In the genomic region with DNA sequence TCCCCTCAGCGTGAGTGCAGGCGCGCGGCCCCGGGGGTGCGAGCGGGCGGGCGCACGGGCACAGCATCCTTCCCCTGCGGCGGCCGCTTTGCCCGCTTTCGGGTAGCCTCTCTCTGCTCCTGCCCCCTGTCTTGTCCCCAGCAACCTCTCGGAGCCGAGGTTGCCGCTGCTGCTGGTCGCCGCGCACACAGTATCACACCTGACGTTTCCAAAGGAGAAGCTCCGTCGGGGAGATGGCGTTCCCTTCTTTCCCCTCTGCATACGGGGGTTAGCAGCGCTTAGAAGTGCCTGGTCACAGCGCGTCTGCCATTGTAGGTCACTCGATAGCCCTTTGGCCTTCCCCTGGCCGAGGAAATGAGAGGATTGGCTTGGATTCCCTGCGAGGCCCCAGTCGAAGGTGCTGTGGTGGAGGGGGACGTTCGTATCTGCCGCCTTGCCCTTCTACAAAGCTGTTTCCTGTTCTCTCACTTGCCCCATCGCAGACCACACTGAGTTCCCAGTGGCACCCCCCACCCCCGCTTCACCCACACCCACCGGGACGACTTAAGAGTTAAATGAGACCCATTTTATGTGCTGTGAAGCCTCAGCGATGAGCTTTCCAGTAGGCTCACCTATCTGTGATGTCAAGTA, we compare ENCODE assay signal across 7 mouse cellular contexts. TPM values are rescaled to one million over a fixed set of nuclear protein-coding genes. Genes with fewer than 3 reads are reported as not detected.
A peak's percentile ranks its signal among the peaks of the same experiment; 100 is the strongest.
DNase-seq lines count a peak whose midpoint lies in the region; ATAC-seq and TF ChIP-seq lines count a peak whose summit lies in the region.

No protein-coding gene starts in this region.

- under 1% methylated on average over 41 of the region's 41 CpGs for WGBS in liver, adult 2 months
- under 1% methylated on average over 41 of the region's 41 CpGs for WGBS in bone marrow, adult 2 months
- 1% methylated on average over 30 of the region's 41 CpGs for WGBS in forebrain, embryonic 12.5 days
- WGBS in liver, embryonic 12.5 days (ENCODE audit: insufficient replicate concordance) = under 1% methylated on average over 32 of the region's 41 CpGs
- WGBS in stomach, embryonic 16.5 days = under 1% methylated on average over 29 of the region's 41 CpGs

- H3K9me3 ChIP-seq in forebrain, embryonic 12.5 days = no peaks in the 10 kb centered on the region
- no peaks in the 10 kb centered on the region for H3K9me3 ChIP-seq in liver, embryonic 12.5 days (replicated peaks)
- H3K9me3 ChIP-seq in stomach, embryonic 16.5 days (replicated peaks; ENCODE audit: control insufficient read depth, low read length) = no peaks in the 10 kb centered on the region

- peaks cover 14% of the 10 kb centered on the region for H3K36me3 ChIP-seq in liver, adult 2 months (ENCODE audit: control insufficient read depth, insufficient read depth, low read length)
- H3K36me3 ChIP-seq in forebrain, embryonic 12.5 days (replicated peaks) = peaks cover 19% of the 10 kb centered on the region
- peaks cover 33% of the 10 kb centered on the region for H3K36me3 ChIP-seq in liver, embryonic 12.5 days
- H3K36me3 ChIP-seq in stomach, embryonic 16.5 days (ENCODE audit: control insufficient read depth, insufficient read depth, low read length) = no peaks in the 10 kb centered on the region

- peaks cover 17% of the 10 kb centered on the region; the same call in 1 of the 2 replicates for H3K79me2 ChIP-seq in liver, adult 2 months (ENCODE audit: control insufficient read depth, insufficient read depth, low read length)

- peak overlapping the region; percentile 95 for H3K9ac ChIP-seq in liver, adult 2 months (ENCODE audit: low read depth, low read length)
- H3K9ac ChIP-seq in forebrain, embryonic 12.5 days = peak overlapping the region; percentile 91
- H3K9ac ChIP-seq in liver, embryonic 12.5 days = peak overlapping the region; percentile 99
- peak overlapping the region; percentile 98 for H3K9ac ChIP-seq in stomach, embryonic 16.5 days (ENCODE audit: low read length)

- no peaks in the 10 kb centered on the region; the same call in none of the 2 replicates for H3K4me1 ChIP-seq in liver, adult 2 months (ENCODE audit: control insufficient read depth, insufficient read depth, low read length)
- H3K4me1 ChIP-seq in bone marrow, adult 2 months (ENCODE audit: control insufficient read depth, insufficient read depth, low read length) = peaks cover 3% of the 10 kb centered on the region
- peaks cover 14% of the 10 kb centered on the region for H3K4me1 ChIP-seq in forebrain, embryonic 12.5 days
- H3K4me1 ChIP-seq in liver, embryonic 12.5 days = peaks cover 48% of the 10 kb centered on the region
- peaks cover 7% of the 10 kb centered on the region; the same call in 1 of the 2 replicates for H3K4me1 ChIP-seq in stomach, embryonic 16.5 days (ENCODE audit: control insufficient read depth, insufficient read depth, low read length)

- H3K27ac ChIP-seq in liver, adult 2 months (replicated peaks; ENCODE audit: insufficient read depth, low read depth, low read length) = peak overlapping the region; percentile 59
- peak overlapping the region; percentile 98 for H3K27ac ChIP-seq in bone marrow, adult 2 months (ENCODE audit: control insufficient read depth, insufficient read depth, low read depth, low read length, poor library complexity)
- peak overlapping the region; percentile 92 for H3K27ac ChIP-seq in forebrain, embryonic 12.5 days
- peak overlapping the region; percentile 99 for H3K27ac ChIP-seq in liver, embryonic 12.5 days
- peak overlapping the region; percentile 88 for H3K27ac ChIP-seq in stomach, embryonic 16.5 days (ENCODE audit: low read length)

- no peak for TF ChIP-seq POLR2A in liver, adult 2 months (IDR thresholded peaks at IDR 0.05; ENCODE audit: extremely low read depth, insufficient read depth, low read length)
- no peak for TF ChIP-seq POLR2A in bone marrow, adult 2 months (IDR thresholded peaks at IDR 0.05; ENCODE audit: borderline replicate concordance, control insufficient read depth, low read depth, low read length)

- DNase-seq in liver, adult 2 months (ENCODE audit: extremely low read depth, low read depth, low spot score) = peak; percentile 63
- DNase-seq in liver = no peak
- DNase-seq in gastrocnemius, postnatal 10 days = no peak

- TF ChIP-seq CTCF in liver, adult 2 months (IDR thresholded peaks at IDR 0.05; ENCODE audit: low read depth, low read length) = no peak
- TF ChIP-seq CTCF in bone marrow, adult 2 months (IDR thresholded peaks at IDR 0.05; ENCODE audit: control insufficient read depth, insufficient read depth, low read length) = no peak

- H3K27me3 ChIP-seq in liver, adult 2 months (ENCODE audit: control insufficient read depth, insufficient read depth, low read length) = no peaks in the 10 kb centered on the region
- H3K27me3 ChIP-seq in forebrain, embryonic 12.5 days = no peaks in the 10 kb centered on the region
- no peaks in the 10 kb centered on the region for H3K27me3 ChIP-seq in liver, embryonic 12.5 days (replicated peaks)
- no peaks in the 10 kb centered on the region for H3K27me3 ChIP-seq in stomach, embryonic 16.5 days (ENCODE audit: control insufficient read depth, insufficient read depth, low read length)

- H3K4me3 ChIP-seq in liver, adult 2 months (ENCODE audit: insufficient read depth, low read depth, low read length) = peak overlapping the region; percentile 88
- H3K4me3 ChIP-seq in bone marrow, adult 2 months (replicated peaks; ENCODE audit: control insufficient read depth, low read depth, low read length) = peak overlapping the region; percentile 90
- peak overlapping the region; percentile 96 for H3K4me3 ChIP-seq in forebrain, embryonic 12.5 days (replicated peaks)
- H3K4me3 ChIP-seq in liver, embryonic 12.5 days = peak overlapping the region; percentile 96
- peak overlapping the region; percentile 92 for H3K4me3 ChIP-seq in stomach, embryonic 16.5 days (replicated peaks; ENCODE audit: low read length)

- peak overlapping the region; percentile 96 for H3K4me2 ChIP-seq in forebrain, embryonic 12.5 days
- H3K4me2 ChIP-seq in liver, embryonic 12.5 days = peak overlapping the region; percentile 86
- peak overlapping the region; percentile 72 for H3K4me2 ChIP-seq in stomach, embryonic 16.5 days (ENCODE audit: low read depth, low read length)

- no peak for ATAC-seq in forebrain, embryonic 12.5 days (ENCODE audit: low FRiP score)
- peak; percentile 62 for ATAC-seq in liver, embryonic 12.5 days
- peak; percentile 16; the same call in 1 of the 2 replicates for ATAC-seq in stomach, embryonic 16.5 days (ENCODE audit: insufficient read depth, low FRiP score)

RNA-seq across cellular contexts. Expression of gene Cmtr1, which starts 0.5 kb away (rescaled TPM):
- 25.7 and 27.7 TPM in 2 replicates for total RNA-seq in liver, adult 2 months (2014; rRNA removed)
- 19.3 and 23.4 TPM in 2 replicates for polyA plus RNA-seq in liver, adult 2 months (2012; rRNA removed)
- polyA plus RNA-seq in bone marrow, adult 2 months (2011; ENCODE audit: insufficient read depth, insufficient read length, low replicate concordance, missing spikeins) = 49.8 and 90.6 TPM in 2 replicates
- polyA plus RNA-seq in forebrain, embryonic 12.5 days (2016; fragmentation: Nextera tagmentation; extraction: Ambion mirVana) = 154 and 166 TPM in 2 replicates
- 104 and 106 TPM in 2 replicates for polyA plus RNA-seq in liver, embryonic 12.5 days (2016; fragmentation: Nextera tagmentation; extraction: Ambion mirVana)
- 102 and 110 TPM in 2 replicates for polyA plus RNA-seq in stomach, embryonic 16.5 days (2015; fragmentation: Nextera tagmentation; extraction: Ambion mirVana)
- total RNA-seq in gastrocnemius, postnatal 10 days (2021) = 10 to 100 TPM; 46.1 to 51.9 TPM

RNA-seq across cellular contexts. Expression of gene Gm28043, which starts 46.2 kb away (rescaled TPM):
- total RNA-seq in liver, adult 2 months (2014; rRNA removed) = 1.9 TPM in 2 replicates
- 0.60 and 0.66 TPM in 2 replicates for polyA plus RNA-seq in liver, adult 2 months (2012; rRNA removed)
- 5.5 and 6.4 TPM in 2 replicates for polyA plus RNA-seq in bone marrow, adult 2 months (2011; ENCODE audit: insufficient read depth, insufficient read length, low replicate concordance, missing spikeins)
- polyA plus RNA-seq in forebrain, embryonic 12.5 days (2016; fragmentation: Nextera tagmentation; extraction: Ambion mirVana) = 4.1 and 4.6 TPM in 2 replicates
- 1.6 and 1.7 TPM in 2 replicates for polyA plus RNA-seq in liver, embryonic 12.5 days (2016; fragmentation: Nextera tagmentation; extraction: Ambion mirVana)
- polyA plus RNA-seq in stomach, embryonic 16.5 days (2015; fragmentation: Nextera tagmentation; extraction: Ambion mirVana) = 2.7 and 3.1 TPM in 2 replicates
- total RNA-seq in gastrocnemius, postnatal 10 days (2021) = 1 to 10 TPM in 1 of 2 experiments, under 1 TPM in 1; 0.96 to 1.8 TPM

RNA-seq across cellular contexts. Expression of gene Rnf8, which starts 46.3 kb away (rescaled TPM):
- 8.8 and 9.3 TPM in 2 replicates for total RNA-seq in liver, adult 2 months (2014; rRNA removed)
- polyA plus RNA-seq in liver, adult 2 months (2012; rRNA removed) = 14.6 and 15.2 TPM in 2 replicates
- 50.5 and 59.1 TPM in 2 replicates for polyA plus RNA-seq in bone marrow, adult 2 months (2011; ENCODE audit: insufficient read depth, insufficient read length, low replicate concordance, missing spikeins)
- 113 and 117 TPM in 2 replicates for polyA plus RNA-seq in forebrain, embryonic 12.5 days (2016; fragmentation: Nextera tagmentation; extraction: Ambion mirVana)
- 54.3 and 60.4 TPM in 2 replicates for polyA plus RNA-seq in liver, embryonic 12.5 days (2016; fragmentation: Nextera tagmentation; extraction: Ambion mirVana)
- polyA plus RNA-seq in stomach, embryonic 16.5 days (2015; fragmentation: Nextera tagmentation; extraction: Ambion mirVana) = 55.5 and 63.7 TPM in 2 replicates
- 10 to 100 TPM; 27.2 to 29.1 TPM for total RNA-seq in gastrocnemius, postnatal 10 days (2021)

RNA-seq across cellular contexts. Expression of gene Ccdc167, which starts 56.0 kb away (rescaled TPM):
- total RNA-seq in liver, adult 2 months (2014; rRNA removed) = 5.5 and 5.8 TPM in 2 replicates
- polyA plus RNA-seq in liver, adult 2 months (2012; rRNA removed) = 2.3 and 4.2 TPM in 2 replicates
- polyA plus RNA-seq in bone marrow, adult 2 months (2011; ENCODE audit: insufficient read depth, insufficient read length, low replicate concordance, missing spikeins) = 24.2 and 28.3 TPM in 2 replicates
- 15.8 and 17.8 TPM in 2 replicates for polyA plus RNA-seq in forebrain, embryonic 12.5 days (2016; fragmentation: Nextera tagmentation; extraction: Ambion mirVana)
- 9.8 and 10.8 TPM in 2 replicates for polyA plus RNA-seq in liver, embryonic 12.5 days (2016; fragmentation: Nextera tagmentation; extraction: Ambion mirVana)
- polyA plus RNA-seq in stomach, embryonic 16.5 days (2015; fragmentation: Nextera tagmentation; extraction: Ambion mirVana) = 11.0 and 14.5 TPM in 2 replicates
- total RNA-seq in gastrocnemius, postnatal 10 days (2021) = 1 to 10 TPM; 6.2 to 9.3 TPM
